Mouse (Mus musculus) embryo, embryonic 10 days (tissue): ENCODE results near the gene Rpgrip1.
A peak's percentile ranks its signal among the peaks of the same experiment; 100 is the strongest.

Experiments
- DNase-seq: peaks from one replicate; pipeline ENCODE4 v3.0.0-alpha.2; 2015; ENCODE audit warnings: low spot score

The Rpgrip1 gene

GRCm38 (mm10) chr14:52197156-52197878, 86.8 kb downstream of the Rpgrip1 start, which contains the start of gene Supt16:
TSS of gene Supt16 (minus strand) at chr14:52197416.
- peak; percentile 91 for DNase-seq

- DNase-seq, result no peak
Observed at GRCm38 (mm10) chr14:52198141-52198540, 87.6 kb downstream of the Rpgrip1 start.

DNA sequence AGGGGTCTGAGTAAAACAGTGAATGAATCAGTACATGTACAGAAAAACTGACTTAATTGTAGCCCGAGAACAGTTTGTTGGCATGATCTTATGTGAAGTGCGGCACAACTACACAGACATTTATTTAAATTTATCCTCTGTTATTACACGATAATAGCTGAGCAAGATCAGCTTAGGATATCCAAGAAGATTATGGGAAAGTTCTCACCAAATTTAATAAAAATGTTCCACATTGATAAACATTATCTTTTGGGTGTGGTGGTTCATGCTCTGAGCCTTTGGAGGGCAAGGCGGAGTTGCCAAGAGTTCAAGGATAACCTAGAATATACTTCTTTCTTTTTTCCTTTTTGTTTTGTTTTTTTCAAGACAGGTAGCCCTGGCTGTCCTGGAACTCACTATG, 88.9 kb downstream of the Rpgrip1 start:
- DNase-seq, result no peak
